Mouse (Mus musculus) thymus, postnatal 0 days (tissue): ENCODE data around the gene Isg20l2. TPM values are rescaled to one million over a fixed set of nuclear protein-coding genes. Genes with fewer than 3 reads are reported as not detected.

Source experiments
- DNase-seq: peaks from one replicate; pipeline ENCODE4 v3.0.0-alpha.2; 2015; ENCODE audit warnings: low spot score
- polyA plus RNA-seq: library from polyadenylated mRNA; unstranded; fragments of >200 nt; fragmentation: Nextera tagmentation; extraction: Ambion mirVana; gene quantifications from 2 replicates; pipeline ENCODE4 v1.2.1, GENCODE M21; 2015

Gene Isg20l2
- polyA plus RNA-seq, 1 experiment from 2014 or later: 61.4 TPM

DNA sequence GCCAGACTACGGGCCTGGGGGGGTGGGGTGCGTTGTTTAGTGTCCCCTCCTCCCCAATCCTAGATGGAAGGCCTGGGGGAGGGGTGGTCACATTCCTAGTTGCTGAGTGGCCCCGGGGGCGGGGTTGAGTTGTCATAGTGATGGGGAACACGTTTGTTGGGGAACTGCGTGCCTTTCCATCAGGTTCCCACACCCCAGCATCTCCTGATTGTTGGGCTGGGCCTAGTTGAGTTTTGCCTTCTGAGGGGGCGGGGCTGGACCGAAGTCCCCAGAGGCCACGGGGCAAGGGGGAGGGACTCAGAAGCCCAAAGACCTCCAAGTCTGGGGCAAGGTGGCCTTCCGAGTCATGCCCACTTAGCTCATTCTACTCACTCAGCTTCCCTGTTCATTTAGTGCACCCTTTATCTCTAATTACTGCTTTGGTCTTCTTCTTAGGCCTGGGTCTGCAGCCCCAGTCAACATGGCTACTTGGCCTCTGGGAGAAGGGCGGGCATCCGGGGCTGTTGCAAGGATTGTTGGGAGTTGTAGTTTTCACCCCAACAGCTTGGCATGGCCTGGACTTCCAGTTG is 19.5 kb upstream of the Isg20l2 start:
- no peak for DNase-seq

- no peak for DNase-seq
Measured at GRCm38 (mm10) chr3:87913491-87913890, 16.6 kb upstream of the Isg20l2 start.

DNA sequence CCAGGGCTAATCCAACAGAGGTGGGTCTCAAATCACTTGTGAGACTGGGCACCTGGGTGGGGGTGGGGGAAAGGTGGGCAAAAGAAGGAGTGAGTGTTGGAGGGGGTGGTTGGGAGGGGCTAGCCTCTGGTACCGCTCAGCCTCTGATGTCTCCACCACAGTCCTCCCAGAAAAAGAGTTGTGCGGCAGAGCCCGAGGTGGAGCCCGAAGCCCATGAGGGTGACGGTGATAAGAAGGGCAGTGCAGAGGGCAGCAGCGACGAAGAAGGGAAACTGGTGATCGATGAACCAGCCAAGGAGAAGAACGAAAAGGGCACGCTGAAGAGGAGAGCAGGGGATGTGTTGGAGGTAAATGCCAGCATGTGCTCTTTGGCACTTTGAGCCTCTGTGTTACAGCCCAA is 16.2 kb upstream of the Isg20l2 start:
- no peak for DNase-seq

DNA sequence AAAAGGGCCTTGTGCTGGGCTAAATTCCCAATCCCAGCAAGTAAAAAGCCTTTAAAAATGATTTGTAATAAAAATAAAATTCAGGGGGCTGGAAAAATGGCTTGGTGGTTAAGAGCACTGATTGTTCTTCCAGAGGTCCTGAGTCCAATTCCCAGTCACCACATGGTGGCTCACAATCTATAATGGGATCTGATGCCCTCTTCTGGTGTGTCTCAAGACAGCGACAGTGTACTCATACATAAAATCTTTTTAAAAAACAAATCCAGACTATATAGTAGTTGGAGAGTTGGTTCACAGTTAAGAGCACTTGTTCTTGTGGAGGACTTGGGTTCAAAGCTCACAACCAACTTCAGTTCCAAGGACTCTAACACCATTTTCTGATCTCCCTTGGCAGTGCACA is 13.1 kb upstream of the Isg20l2 start:
- no peak for DNase-seq

DNA sequence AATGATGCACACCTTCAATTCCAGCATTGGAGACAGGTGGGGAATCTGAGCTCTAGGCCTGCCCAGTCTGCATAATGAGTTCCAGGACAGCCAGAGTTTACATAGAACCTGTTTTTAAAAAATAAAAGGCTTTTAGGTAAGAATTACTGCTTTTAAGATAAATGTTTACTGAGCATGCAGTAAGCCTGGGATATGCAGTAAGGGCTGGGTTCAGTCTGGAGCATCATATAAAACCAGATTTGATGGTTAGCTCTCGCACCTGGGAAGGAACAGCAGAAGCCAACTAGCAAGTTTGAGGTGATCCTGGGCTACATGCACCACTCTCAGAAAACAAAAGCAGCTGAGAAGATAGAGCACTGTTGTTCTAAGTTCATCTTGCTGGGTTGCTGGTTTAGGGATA is 11.6 kb upstream of the Isg20l2 start:
- no peak for DNase-seq

GRCm38 (mm10) chr3:87919336-87920108 is 10.6 kb upstream of the Isg20l2 start, which contains the start of gene Mrpl24:
Gene Mrpl24, plus strand, starts transcription at chr3:87919506.
- peak; percentile 81 for DNase-seq

DNA sequence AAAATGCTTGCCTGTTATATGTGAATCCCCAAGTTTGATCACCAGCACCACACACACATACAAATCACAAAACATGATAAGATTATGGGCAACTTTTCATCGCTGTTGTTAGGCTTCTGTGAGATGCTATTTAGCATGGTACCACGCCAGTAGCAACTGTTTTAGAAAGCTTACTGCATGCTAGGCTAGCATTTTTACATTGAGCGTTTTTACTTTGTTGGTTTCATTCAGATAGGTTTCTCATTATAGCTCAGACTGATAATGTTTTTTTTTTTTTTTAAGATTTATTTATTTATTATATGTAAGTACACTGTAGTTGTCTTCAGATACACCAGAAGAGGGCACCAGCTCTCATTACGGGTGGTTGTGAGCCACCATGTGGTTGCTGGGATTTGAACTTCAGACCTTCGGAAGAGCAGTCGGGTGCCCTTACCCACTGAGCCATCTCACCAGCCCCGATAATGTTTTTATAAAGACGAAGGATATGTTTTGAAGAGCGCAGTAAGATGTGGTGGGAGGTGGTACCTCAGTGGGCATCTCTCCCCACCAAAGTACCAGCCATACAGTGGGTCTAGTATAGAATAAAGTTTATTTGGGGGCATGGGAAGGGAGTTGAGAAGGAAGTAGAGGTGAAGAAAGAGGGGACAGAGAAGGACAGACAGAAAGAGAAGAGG is 9.7 kb upstream of the Isg20l2 start:
- DNase-seq: no peak

- DNase-seq: no peak
Measured at GRCm38 (mm10) chr3:87924996-87925395, 5.1 kb upstream of the Isg20l2 start.

- no peak for DNase-seq
Measured at GRCm38 (mm10) chr3:87927452-87927851, 2.7 kb upstream of the Isg20l2 start.

- DNase-seq: no peak
Measured at GRCm38 (mm10) chr3:87929341-87930077, 605 bp upstream of the Isg20l2 start.

DNA sequence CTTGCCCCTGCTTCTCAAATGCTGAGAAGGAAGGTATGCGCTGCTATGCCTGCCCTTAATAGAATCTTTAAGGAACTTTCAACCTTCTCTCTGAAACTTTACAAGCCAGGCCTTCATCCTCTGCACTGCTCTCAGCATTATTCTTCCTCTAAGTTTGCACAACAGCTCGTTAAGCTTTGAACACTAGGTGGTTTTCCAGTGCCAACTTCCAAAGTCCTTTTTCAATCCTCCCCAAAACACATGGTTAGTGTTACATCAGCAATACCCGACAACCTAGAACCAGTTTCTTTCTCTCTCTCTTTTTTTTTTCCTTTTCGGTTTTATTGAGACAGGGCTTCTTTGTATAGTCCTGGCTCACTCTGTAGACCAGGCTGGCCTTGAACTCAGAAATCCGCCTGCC is 3.9 kb downstream of the Isg20l2 start:
- no peak for DNase-seq

- no peak for DNase-seq
Measured at GRCm38 (mm10) chr3:87934501-87934900, 4.4 kb downstream of the Isg20l2 start.

DNA sequence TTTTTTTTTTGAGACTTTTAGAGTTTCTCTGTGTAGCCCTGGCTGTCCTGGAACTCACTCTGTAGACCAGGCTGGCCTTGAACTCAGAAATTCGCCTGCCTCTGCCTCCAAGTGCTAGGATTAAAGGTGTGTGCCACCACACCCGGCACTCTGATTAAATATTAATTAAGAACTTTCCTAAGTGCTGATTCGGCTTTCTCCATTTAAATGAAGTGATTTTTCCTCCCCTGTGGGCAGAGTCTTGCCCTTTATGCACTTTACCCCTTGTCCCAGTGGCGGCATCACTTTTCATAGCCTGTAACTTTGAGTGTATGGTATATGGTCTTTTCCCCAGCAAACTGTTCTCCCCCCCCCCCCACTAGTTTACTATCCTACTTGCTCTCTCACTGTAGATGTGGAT is 5.1 kb downstream of the Isg20l2 start:
- no peak for DNase-seq

GRCm38 (mm10) chr3:87935776-87936175 is 5.7 kb downstream of the Isg20l2 start:
- peak; percentile 59 for DNase-seq

GRCm38 (mm10) chr3:87940611-87941010 is 10.5 kb downstream of the Isg20l2 start:
- DNase-seq: no peak

DNA sequence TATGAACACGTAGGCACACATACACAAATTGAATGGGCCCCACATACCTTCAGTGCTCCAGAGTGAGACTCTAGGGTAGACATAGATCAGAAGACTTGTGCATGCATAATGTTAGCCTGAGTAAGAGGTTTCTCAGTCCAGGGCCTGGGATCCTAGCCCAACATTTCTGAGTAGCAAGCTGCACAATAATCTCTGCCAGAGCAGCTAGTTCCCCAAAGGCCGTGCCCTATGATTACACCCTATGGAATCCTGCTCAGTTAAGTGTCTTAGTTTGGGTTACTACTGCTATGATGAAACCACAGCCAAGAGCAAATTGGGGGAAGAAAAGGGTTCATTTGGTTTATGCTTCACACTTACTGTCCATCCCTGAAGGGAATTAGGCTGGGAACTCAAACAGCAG is 12.4 kb downstream of the Isg20l2 start:
- no peak for DNase-seq

- no peak for DNase-seq
Measured at GRCm38 (mm10) chr3:87943586-87943985, 13.5 kb downstream of the Isg20l2 start.

GRCm38 (mm10) chr3:87944838-87945600 is 14.9 kb downstream of the Isg20l2 start:
- DNase-seq: no peak

- DNase-seq: no peak
Measured at GRCm38 (mm10) chr3:87945781-87946540, 15.8 kb downstream of the Isg20l2 start.

- DNase-seq: no peak
Measured at GRCm38 (mm10) chr3:87946541-87946860, 16.4 kb downstream of the Isg20l2 start.
